Mouse (Mus musculus): Measurements from ENCODE around the gene Scamp3. TPM values are rescaled to one million over a fixed set of nuclear protein-coding genes. Genes with fewer than 3 reads are reported as not detected.
"Not testable (repeated sequence)": the region's sequence is repeated elsewhere in the genome, so short reads cannot be mapped to it uniquely, and the experiment has no call there.

The Scamp3 gene
- polyA plus RNA-seq, 1 experiment from 2014 or later = 141 TPM

DNA sequence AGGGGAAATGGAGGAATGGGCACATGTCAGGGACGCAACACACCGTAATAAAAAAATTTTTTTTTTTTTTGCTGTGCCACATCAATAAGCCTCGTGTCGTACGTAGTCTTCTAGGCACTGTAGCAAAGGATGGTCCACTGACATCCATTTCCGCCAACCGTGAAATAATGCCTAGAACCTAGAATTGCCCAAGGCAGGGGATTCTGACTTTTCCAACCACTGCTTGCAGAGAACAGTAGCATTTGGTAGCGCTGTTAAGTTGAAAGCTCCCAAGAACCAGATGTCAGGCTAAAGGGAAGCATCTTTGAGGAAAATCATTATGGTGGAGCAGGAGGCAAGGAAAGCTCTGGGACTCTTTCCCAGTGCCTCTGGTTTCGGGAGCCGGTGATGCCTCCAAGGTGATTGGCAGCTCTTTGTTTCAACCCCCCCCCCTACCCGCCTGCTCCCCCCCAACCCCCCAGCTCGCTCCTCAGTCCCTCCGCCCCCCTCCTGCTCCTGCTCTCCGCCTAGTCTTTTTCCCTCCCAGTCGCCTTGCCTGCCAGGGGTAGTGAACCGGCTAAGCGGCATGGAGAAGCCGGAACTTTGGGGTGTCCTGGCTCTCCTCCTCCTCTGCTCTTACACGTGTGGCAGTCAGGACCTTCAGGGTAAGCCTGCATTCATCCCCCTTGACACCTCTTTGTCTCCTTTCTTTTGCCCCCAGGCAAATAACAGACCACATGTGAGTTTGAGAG lies 37.6 kb downstream of the Scamp3 start, which contains the start of gene Thbs3:
Gene Thbs3, plus strand, starts transcription at position 500 of the 731 bp plus-strand sequence.
- peak within 1 kb of the TSS; percentile 82 for H3K4me2 ChIP-seq (ENCODE audit: low read depth, low read length)
- no peaks in the 10 kb centered on the region for H3K9me3 ChIP-seq (ENCODE audit: control insufficient read depth, low read length)
- peaks cover 12% of the 10 kb centered on the region for H3K4me1 ChIP-seq (ENCODE audit: control insufficient read depth, insufficient read depth, low read length)
- no peaks in the 10 kb centered on the region for H3K36me3 ChIP-seq (ENCODE audit: control insufficient read depth, insufficient read depth, low read length)
- no peak for ATAC-seq
- 2% methylated on average over 19 of the region's 19 CpGs for WGBS
- H3K27me3 ChIP-seq (replicated peaks; ENCODE audit: control insufficient read depth, insufficient read depth, low read length) = no peaks in the 10 kb centered on the region
- peak within 1 kb of the TSS; percentile 69 for H3K4me3 ChIP-seq (ENCODE audit: low read length)
- H3K27ac ChIP-seq (ENCODE audit: low read length) = peak within 1 kb of the TSS; percentile 93
- peak within 1 kb of the TSS; percentile 82 for H3K9ac ChIP-seq (ENCODE audit: low read depth, low read length)

DNA sequence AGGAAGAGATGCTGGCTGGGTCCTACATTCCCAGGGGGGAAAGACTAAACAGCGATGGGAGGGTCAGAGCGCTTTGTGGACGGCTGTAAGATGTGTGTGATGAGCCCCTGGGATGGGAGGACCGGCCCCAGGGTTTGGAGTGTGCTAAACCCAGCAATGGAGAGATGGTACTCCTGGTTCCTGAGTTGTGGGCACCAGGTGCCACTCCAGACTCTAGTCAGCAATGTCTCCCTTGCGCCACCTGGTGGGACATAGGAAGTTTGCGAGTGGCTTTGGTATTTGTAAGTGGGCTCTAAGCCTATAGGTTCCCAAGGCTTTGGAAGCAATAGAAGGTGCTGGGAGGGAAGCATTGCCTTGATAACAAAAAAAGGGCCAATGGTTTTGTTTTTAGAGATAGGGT lies 38.6 kb downstream of the Scamp3 start:
- H3K9ac ChIP-seq (ENCODE audit: low read depth, low read length) = peak overlapping the region; percentile 82; the same call in 1 of the 2 replicates
- no peaks in the 10 kb centered on the region for H3K36me3 ChIP-seq (ENCODE audit: control insufficient read depth, insufficient read depth, low read length)
- H3K27ac ChIP-seq (ENCODE audit: low read length) = no peak overlapping the region
- peak overlapping the region; percentile 82 for H3K4me2 ChIP-seq (ENCODE audit: low read depth, low read length)
- no peaks in the 10 kb centered on the region for H3K27me3 ChIP-seq (replicated peaks; ENCODE audit: control insufficient read depth, insufficient read depth, low read length)
- peaks cover 12% of the 10 kb centered on the region for H3K4me1 ChIP-seq (ENCODE audit: control insufficient read depth, insufficient read depth, low read length)
- whole genome bisulfite sequencing = 3% methylated on average over 6 of the region's 6 CpGs
- H3K4me3 ChIP-seq (ENCODE audit: low read length) = peak overlapping the region; percentile 69
- H3K9me3 ChIP-seq (ENCODE audit: control insufficient read depth, low read length) = no peaks in the 10 kb centered on the region
- peak; percentile 9; the same call in 1 of the 2 replicates for ATAC-seq

DNA sequence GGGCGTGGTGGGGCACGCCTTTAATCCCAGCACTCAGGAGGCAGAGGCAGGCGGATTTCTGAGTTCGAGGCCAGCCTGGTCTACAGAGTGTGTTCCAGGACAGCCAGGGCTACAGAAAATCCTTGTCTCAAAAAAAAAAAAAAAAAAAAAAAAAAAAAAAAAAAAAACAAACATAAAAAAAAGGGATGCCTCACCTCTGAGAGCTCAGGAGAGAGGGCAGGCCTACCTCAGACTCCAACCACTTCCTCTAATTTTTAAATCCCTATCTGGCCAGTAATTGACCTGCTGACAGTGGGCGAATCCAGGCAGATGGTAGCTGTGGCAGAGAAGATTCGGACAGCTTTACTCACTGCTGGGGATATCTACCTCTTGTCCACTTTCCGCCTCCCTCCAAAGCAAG lies 39.1 kb downstream of the Scamp3 start:
- H3K4me3 ChIP-seq (ENCODE audit: low read length); H3K36me3 ChIP-seq (ENCODE audit: control insufficient read depth, insufficient read depth, low read length); H3K4me2 ChIP-seq (ENCODE audit: low read depth, low read length); ATAC-seq; H3K9me3 ChIP-seq (ENCODE audit: control insufficient read depth, low read length); H3K27ac ChIP-seq (ENCODE audit: low read length); H3K27me3 ChIP-seq (replicated peaks; ENCODE audit: control insufficient read depth, insufficient read depth, low read length); H3K9ac ChIP-seq (ENCODE audit: low read depth, low read length): not testable (repeated sequence)
- H3K4me1 ChIP-seq (ENCODE audit: control insufficient read depth, insufficient read depth, low read length) = peaks cover 12% of the 10 kb centered on the region
- WGBS = 73% methylated on average over 7 of the region's 7 CpGs

DNA sequence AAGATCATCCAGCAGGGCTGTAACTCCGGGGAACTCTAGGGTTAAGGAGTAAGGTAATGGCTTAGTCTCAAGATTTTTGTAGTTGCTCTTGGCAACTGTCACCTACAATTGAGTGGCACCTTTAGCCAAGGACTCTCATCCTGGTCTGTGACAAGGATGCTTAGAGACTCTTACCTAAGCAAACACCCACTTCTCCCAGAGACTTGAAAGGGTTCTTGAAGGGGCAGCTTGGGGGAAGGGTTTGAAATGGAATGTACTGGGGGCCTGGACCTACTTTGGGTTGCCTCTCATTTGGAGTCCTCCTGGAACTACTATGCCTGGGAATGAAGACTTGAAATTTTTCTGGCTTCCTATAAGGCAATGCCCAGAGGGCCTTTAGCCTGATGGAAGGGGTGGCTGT lies 41.0 kb downstream of the Scamp3 start:
- no peak for ATAC-seq
- H3K9me3 ChIP-seq (ENCODE audit: control insufficient read depth, low read length) = no peaks in the 10 kb centered on the region
- H3K4me1 ChIP-seq (ENCODE audit: control insufficient read depth, insufficient read depth, low read length) = peaks cover 9% of the 10 kb centered on the region; the same call in 1 of the 2 replicates
- no peaks in the 10 kb centered on the region for H3K27me3 ChIP-seq (replicated peaks; ENCODE audit: control insufficient read depth, insufficient read depth, low read length)
- H3K27ac ChIP-seq (ENCODE audit: low read length) = no peak overlapping the region
- 82% methylated on average over 1 of the region's 1 CpGs for WGBS
- H3K4me3 ChIP-seq (ENCODE audit: low read length) = no peak overlapping the region
- no peak overlapping the region for H3K4me2 ChIP-seq (ENCODE audit: low read depth, low read length)
- no peaks in the 10 kb centered on the region for H3K36me3 ChIP-seq (ENCODE audit: control insufficient read depth, insufficient read depth, low read length)
- H3K9ac ChIP-seq (ENCODE audit: low read depth, low read length) = no peak overlapping the region

DNA sequence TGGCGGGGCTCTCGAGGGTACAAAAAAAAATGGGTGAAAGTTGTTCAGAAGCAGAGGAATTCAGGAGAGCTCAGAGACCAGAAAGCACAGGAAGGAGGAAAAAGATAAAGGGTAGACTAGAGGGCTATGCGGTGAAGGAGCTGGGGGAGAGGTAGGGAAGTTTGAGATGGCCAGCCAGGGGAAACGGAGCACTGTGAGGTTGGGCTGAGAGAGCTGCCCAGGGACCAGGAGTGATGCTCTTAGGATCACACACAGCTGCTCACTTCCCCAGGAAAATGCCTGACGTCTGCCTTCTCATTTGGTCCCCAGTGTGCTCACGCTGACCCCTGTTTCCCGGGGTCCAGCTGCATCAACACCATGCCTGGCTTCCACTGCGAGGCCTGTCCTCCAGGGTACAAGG lies 42.3 kb downstream of the Scamp3 start:
- ATAC-seq = no peak
- Histone ChIP-seq H3K36me3 (ENCODE audit: control insufficient read depth, insufficient read depth, low read length) (no peaks in the 10 kb centered on the region), H3K9ac (ENCODE audit: low read depth, low read length) (no peak overlapping the region), H3K4me2 (ENCODE audit: low read depth, low read length) (no peak overlapping the region), H3K9me3 (ENCODE audit: control insufficient read depth, low read length) (no peaks in the 10 kb centered on the region), H3K4me3 (ENCODE audit: low read length) (no peak overlapping the region), H3K4me1 (ENCODE audit: control insufficient read depth, insufficient read depth, low read length) (peaks cover 9% of the 10 kb centered on the region; the same call in 1 of the 2 replicates), H3K27ac (ENCODE audit: low read length) (no peak overlapping the region), H3K27me3 (replicated peaks; ENCODE audit: control insufficient read depth, insufficient read depth, low read length) (no peaks in the 10 kb centered on the region)
- WGBS = 43% methylated on average over 8 of the region's 8 CpGs

DNA sequence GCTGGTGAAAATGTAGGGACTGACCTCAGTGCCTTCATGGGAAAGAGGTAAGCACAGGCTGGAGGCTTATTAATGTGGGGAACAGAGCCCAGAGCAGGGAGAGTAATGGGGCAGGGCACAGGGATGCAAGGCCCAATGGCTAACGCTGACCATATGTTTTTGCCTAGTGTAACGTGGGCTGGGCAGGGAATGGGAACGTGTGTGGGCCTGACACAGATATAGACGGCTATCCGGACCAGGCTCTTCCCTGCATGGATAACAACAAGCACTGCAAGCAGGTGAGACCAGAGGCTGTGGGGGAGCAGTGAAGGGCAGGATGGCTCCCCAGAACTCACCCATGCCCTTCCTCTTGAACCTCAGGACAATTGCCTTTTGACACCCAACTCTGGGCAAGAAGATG lies 43.9 kb downstream of the Scamp3 start:
- 84% methylated on average over 5 of the region's 5 CpGs for WGBS
- no peaks in the 10 kb centered on the region for H3K36me3 ChIP-seq (ENCODE audit: control insufficient read depth, insufficient read depth, low read length)
- H3K27ac ChIP-seq (ENCODE audit: low read length) = no peak overlapping the region
- no peaks in the 10 kb centered on the region; the same call in 1 of the 2 replicates for H3K27me3 ChIP-seq (replicated peaks; ENCODE audit: control insufficient read depth, insufficient read depth, low read length)
- ATAC-seq = no peak
- no peak overlapping the region for H3K9ac ChIP-seq (ENCODE audit: low read depth, low read length)
- no peak overlapping the region for H3K4me2 ChIP-seq (ENCODE audit: low read depth, low read length)
- H3K4me3 ChIP-seq (ENCODE audit: low read length) = no peak overlapping the region
- H3K4me1 ChIP-seq (ENCODE audit: control insufficient read depth, insufficient read depth, low read length) = peaks cover under 1% of the 10 kb centered on the region; the same call in 1 of the 2 replicates
- H3K9me3 ChIP-seq (ENCODE audit: control insufficient read depth, low read length) = no peaks in the 10 kb centered on the region

DNA sequence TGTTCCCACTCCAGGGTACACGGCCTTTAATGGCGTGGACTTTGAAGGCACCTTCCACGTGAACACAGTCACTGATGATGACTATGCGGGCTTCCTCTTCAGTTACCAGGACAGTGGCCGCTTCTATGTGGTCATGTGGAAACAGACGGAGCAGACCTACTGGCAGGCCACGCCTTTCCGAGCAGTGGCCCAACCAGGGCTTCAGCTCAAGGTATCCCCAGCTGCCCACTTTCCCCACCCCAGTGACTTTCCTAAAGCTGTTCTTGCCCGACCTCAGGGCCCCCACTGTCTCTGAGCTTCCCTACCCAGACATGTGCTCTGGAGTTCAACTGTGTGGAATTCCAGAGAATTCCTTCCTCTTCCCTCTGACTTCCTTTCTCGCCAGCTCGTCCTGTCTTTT lies 47.5 kb downstream of the Scamp3 start:
- Histone ChIP-seq H3K9me3 (ENCODE audit: control insufficient read depth, low read length) (no peaks in the 10 kb centered on the region), H3K4me2 (ENCODE audit: low read depth, low read length) (no peak overlapping the region), H3K27me3 (replicated peaks; ENCODE audit: control insufficient read depth, insufficient read depth, low read length) (no peaks in the 10 kb centered on the region; the same call in 1 of the 2 replicates), H3K9ac (ENCODE audit: low read depth, low read length) (no peak overlapping the region), H3K36me3 (ENCODE audit: control insufficient read depth, insufficient read depth, low read length) (no peaks in the 10 kb centered on the region), H3K27ac (ENCODE audit: low read length) (no peak overlapping the region), H3K4me3 (ENCODE audit: low read length) (no peak overlapping the region), H3K4me1 (ENCODE audit: control insufficient read depth, insufficient read depth, low read length) (peaks cover 26% of the 10 kb centered on the region)
- ATAC-seq = no peak
- 77% methylated on average over 11 of the region's 11 CpGs for WGBS

DNA sequence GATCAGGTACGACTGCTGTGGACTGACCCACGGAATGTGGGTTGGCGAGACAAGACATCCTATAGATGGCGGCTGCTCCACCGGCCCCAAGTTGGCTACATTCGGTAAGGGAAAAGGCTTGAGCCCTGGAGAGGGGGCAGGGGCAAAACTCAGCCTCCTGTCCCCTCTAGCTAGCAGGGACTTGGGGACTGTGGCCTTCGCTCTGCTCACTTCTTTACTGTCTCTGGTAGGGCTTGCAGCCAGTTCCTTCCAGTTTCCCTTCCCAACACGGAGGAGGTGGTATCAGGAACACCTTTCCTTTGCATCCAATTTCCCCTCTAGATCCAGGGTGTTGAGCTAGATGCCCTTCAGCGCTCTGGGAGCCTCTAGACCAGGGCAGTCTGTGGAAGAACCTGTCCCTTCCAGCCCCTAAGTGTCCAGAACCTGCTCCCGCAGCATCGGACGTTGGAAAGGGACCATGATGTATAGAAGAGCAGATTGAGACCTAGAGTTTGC lies 48.1 kb downstream of the Scamp3 start:
- Histone ChIP-seq H3K36me3 (ENCODE audit: control insufficient read depth, insufficient read depth, low read length) (no peaks in the 10 kb centered on the region), H3K4me1 (ENCODE audit: control insufficient read depth, insufficient read depth, low read length) (peaks cover 26% of the 10 kb centered on the region), H3K27me3 (replicated peaks; ENCODE audit: control insufficient read depth, insufficient read depth, low read length) (peaks cover 4% of the 10 kb centered on the region; the same call in 1 of the 2 replicates), H3K9me3 (ENCODE audit: control insufficient read depth, low read length) (no peaks in the 10 kb centered on the region), H3K4me2 (ENCODE audit: low read depth, low read length) (no peak overlapping the region), H3K27ac (ENCODE audit: low read length) (no peak overlapping the region), H3K9ac (ENCODE audit: low read depth, low read length) (no peak overlapping the region), H3K4me3 (ENCODE audit: low read length) (no peak overlapping the region)
- WGBS = 63% methylated on average over 12 of the region's 12 CpGs
- no peak for ATAC-seq

DNA sequence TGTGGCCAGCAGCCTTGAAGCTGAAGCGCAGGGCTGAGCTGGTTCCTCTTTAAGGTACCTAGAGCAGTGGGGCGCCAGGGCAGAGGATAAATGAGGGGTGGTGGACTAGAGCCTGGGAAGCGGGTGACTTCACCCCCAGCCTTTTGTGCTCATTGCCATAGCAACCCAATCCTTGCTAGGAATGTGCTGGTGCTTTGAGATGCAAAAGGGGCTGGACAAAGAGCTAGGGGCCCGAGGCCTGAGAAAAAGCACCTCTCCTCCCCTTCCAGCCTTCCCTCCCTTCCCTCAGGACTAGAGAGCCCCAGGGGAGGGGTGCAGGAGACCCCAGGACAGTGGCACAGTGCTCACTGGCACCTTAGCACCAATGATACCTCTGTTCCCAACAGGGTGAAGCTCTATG lies 48.6 kb downstream of the Scamp3 start:
- Histone ChIP-seq H3K9me3 (ENCODE audit: control insufficient read depth, low read length) (no peaks in the 10 kb centered on the region), H3K4me3 (ENCODE audit: low read length) (no peak overlapping the region), H3K27ac (ENCODE audit: low read length) (no peak overlapping the region), H3K36me3 (ENCODE audit: control insufficient read depth, insufficient read depth, low read length) (no peaks in the 10 kb centered on the region), H3K27me3 (replicated peaks; ENCODE audit: control insufficient read depth, insufficient read depth, low read length) (peaks cover 4% of the 10 kb centered on the region; the same call in 1 of the 2 replicates), H3K4me2 (ENCODE audit: low read depth, low read length) (no peak overlapping the region), H3K4me1 (ENCODE audit: control insufficient read depth, insufficient read depth, low read length) (peaks cover 26% of the 10 kb centered on the region), H3K9ac (ENCODE audit: low read depth, low read length) (no peak overlapping the region)
- 41% methylated on average over 4 of the region's 4 CpGs for WGBS
- no peak for ATAC-seq

Measured in intestine, embryonic 16.5 days (tissue).